Mouse (Mus musculus): ENCODE measurements around the gene Tmem268. TPM values are rescaled to one million over a fixed set of nuclear protein-coding genes. Genes with fewer than 3 reads are reported as not detected.

Tmem268 gene
- 10 to 100 TPM in 1 of 2 experiments, 1 to 10 TPM in 1; 8.2 to 17.6 TPM for total RNA-seq (2021)
- long read RNA-seq, experiment 1, transcript Tmem268-201 (10 exons, 3,765 nt), result major isoform, 11 of 24 reads
- long read RNA-seq, experiment 1, partial matches to known transcripts, result 0 of 24 reads
- long read RNA-seq, experiment 1, other reads (novel, unspliced or antisense), result 13 of 24 reads
- long read RNA-seq, experiment 2, partial matches to known transcripts, result 2 of 15 reads
- long read RNA-seq, experiment 2, other reads (novel, unspliced or antisense), result 9 of 15 reads

GRCm38 (mm10) chr4:63558407-63559081, at the start of gene Tmem268:
Tmem268 (plus strand) TSS chr4:63558781.
- peak; percentile 84 to 89 for DNase-seq

DNA sequence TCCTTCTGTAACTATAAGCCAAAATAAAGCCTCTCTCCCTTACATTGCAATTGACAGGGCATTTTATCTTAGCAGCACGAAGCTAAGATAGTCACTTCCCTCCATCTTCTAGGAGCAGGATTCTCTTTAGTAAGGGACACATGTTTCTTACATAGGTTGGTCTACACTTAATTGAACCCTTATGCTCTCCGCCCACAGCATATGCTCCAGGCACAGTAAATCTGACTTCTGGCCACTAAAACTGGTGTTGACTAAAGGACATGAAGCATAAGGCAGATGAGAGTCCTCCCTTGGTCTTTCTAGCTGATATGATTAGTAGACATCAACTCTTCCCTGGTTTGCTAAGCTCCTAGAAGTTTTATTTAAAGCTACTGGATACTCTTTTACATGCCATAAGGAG, 45.7 kb upstream of the Tmem268 start:
- no peak for DNase-seq

GRCm38 (mm10) chr4:63514454-63514984, 44.1 kb upstream of the Tmem268 start:
- no peak for DNase-seq

DNA sequence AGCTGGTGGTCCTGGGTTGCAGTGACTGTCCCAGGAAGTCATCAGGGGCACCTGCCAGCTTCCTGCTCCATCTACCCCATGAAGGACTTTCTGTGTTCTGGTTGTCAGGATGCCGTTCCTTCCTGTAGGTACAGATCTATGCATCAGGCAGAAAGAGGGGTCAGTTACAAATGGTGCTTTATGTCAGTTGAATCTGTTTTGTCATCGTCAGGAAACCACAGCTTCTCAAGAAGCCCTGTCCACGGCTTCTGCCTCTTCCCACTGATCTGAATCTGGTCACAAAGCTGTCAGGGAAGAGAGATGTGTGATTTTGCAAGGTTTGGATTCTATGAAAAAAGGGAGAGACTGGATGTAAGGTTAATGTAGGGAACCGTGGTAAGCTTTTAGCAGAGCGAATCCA, 43.6 kb upstream of the Tmem268 start:
- DNase-seq, result no peak

- no peak for DNase-seq
Measured at GRCm38 (mm10) chr4:63521813-63522419, 36.7 kb upstream of the Tmem268 start.

DNA sequence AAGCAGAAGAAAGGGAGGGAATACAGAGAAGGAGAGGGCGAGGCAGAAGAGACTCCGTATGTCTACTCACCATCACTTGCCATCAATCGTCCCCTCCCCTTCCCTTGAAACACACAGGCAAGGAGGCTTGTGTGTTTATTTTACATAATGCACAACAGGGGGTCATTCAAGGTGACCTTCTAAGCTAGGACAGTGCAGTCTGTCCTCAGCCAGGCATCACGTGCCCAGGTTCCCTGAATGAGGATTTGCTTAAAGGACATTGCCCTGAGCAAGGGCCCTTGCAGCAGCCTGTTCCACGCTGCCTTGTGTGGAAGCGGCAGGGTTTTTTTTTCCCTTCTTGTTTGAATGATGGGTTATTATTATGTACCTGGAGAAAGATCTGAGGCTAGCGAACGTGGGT, 33.1 kb upstream of the Tmem268 start:
- DNase-seq, result no peak

GRCm38 (mm10) chr4:63528946-63529345, 29.6 kb upstream of the Tmem268 start:
- DNase-seq, result no peak

DNA sequence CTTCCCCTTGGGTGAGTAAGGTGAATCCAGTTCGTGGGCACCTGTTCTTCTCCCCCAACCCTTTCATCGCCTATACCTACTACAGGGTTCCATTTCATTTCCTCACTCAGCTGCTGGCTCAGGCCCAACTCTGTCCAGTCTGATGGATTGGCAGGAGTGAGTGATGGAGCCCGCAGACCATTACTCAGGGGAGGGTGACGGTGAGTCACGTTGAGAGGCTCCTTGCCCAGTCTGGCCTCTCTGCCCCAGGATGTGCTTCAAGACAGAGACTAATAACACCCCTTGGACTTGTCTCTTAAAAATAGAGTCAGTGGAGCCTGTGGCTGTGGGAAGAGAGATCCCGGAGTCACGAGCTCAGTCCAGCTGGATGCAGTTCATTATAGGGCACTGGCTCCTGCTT, 28.2 kb upstream of the Tmem268 start:
- DNase-seq, result peak; percentile 70 to 75

GRCm38 (mm10) chr4:63537602-63538001, 21.0 kb upstream of the Tmem268 start:
- no peak for DNase-seq

DNA sequence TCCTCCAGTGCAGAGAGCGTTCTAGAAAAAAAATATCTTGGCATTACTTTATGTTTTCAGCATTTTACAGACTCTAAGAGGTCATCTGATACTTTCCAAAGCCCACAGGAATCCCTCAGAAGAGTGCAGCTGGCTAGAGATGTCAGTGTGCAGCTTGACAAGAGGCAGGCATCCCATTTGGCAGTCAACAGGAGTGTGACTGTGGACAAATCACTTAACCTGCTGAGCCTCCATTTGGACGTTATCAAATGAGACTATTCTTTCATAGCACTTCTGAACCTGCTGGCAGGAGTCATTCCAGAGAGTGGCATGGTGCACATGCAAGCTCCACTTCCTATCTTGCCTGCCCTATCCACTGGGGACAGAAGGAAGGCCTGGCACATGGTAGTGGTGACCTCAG, 16.4 kb upstream of the Tmem268 start:
- no peak for DNase-seq

DNA sequence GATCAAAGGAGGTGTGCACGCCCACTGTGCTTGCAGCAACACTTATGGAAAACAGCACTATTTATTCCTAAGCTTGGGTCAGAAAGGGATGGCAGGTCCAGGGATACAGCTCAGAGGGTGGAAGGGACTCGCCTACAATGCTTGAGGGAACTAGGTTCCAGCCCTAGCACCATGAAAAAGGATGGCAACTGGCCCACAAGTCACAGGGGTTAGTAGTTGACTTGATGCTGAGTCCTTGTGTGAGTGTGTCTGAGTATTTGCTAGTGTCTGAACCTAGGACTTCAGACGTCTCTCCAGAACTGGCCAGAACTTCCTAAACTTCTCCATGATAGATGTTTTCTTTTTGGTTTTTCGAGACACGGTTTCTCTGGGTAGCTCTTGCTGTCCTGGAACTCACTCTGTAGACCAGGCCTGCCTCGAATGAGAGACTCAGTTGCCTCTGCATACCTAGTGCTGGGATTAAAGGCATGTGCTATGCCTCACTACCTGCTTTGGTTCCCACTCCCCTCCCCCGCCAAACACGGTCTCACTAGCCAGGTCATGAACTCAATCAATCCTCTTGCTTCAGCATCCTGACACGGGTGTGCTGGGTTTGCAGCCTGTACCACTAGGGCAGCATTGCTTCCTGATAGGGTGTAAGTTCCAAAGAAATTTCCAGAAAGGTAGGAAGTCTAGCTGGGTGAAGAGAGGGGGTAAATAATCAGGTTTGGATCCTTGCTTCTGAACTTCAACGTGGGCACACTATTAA, 14.7 kb upstream of the Tmem268 start:
- DNase-seq, result no peak

- DNase-seq, result peak; percentile 96
Measured at GRCm38 (mm10) chr4:63544494-63545230, 13.9 kb upstream of the Tmem268 start, which contains the start of gene Atp6v1g1. Atp6v1g1 (plus strand) TSS chr4:63544772.

DNA sequence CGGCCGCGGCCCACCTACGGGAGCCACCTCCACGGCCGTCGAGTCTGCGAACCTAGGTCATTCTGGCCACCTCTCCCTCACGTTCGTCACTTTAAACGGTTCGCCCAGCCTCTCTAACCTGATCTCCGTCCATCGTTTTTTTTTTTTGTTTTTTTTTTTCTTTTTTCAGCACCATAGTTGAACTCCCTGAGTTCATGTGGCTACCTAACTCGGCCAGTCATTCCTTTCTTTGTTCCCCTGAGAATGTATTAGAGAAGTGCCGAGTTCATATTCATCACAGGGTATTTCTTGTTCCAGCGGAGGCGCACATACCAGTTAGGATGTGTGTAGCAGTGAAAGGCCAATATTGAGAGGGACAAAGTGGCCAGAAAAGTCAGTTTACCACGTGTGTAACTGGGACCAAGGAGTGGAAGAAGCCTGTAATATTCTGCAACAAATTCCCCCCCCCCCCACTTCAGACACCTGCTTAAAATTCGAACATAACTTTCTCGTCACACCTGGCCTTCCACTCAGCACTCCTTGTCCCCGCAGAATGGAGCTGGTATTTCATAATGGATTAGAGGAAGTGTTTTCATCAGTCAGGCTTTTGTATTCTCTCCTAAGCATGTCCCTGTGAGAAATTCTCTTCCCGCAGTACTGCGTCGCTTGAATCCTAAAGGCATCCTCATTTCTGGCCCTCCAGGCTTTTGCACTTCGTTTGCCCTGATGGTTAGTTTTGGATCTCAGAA, 13.2 kb upstream of the Tmem268 start:
- no peak for DNase-seq

- no peak for DNase-seq
Measured at GRCm38 (mm10) chr4:63546441-63547055, 12.0 kb upstream of the Tmem268 start.

GRCm38 (mm10) chr4:63547799-63548198, 10.8 kb upstream of the Tmem268 start:
- DNase-seq, result no peak

GRCm38 (mm10) chr4:63548491-63548890, 10.1 kb upstream of the Tmem268 start:
- no peak for DNase-seq

DNA sequence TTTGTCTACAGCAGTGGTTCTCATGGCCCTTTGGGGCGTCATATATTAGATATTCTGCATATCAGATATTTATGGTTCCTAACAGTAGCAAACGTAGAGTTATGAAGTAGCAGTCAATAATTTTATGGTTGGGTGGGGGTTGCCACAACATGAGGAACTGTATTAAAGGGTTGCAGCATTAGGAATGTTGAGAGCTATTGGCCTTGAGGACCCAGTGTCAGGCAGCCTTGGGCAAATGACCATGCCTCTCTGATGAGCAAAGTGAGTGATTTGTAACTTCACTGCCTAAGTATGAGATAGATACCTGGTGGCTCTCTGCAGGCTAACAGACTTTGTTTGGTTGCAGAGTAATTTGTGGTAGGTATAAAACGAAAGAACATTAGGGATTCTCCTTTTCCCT, 7.7 kb upstream of the Tmem268 start:
- peak in 1 of 2 experiments; percentile 61 for DNase-seq

GRCm38 (mm10) chr4:63552865-63553264, 5.7 kb upstream of the Tmem268 start:
- no peak for DNase-seq

GRCm38 (mm10) chr4:63553789-63554576, 4.6 kb upstream of the Tmem268 start:
- no peak for DNase-seq

DNA sequence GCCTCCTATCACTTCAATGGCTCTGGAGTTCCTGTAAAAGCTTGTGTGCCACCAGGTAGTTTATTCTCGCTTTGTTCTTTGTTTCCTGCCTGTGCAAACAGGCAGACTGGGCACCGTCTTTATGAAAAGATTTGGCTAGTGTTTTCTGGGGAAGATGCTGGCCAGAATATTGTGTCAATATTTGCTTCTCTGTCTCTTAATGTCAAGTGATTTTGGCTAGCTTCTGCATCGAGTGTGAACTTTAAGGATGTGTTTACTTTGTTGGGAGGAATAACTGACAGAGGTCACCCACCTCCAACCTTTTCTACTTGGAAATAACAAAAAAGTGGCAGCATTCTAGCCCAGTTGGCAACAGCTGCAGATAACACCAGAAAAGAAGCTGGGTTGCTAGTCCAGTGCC, 4.0 kb upstream of the Tmem268 start:
- no peak for DNase-seq

All from adrenal gland, postnatal 36 days (tissue).